Mouse (Mus musculus) thymus, adult 2 months (tissue): ENCODE measurements around the gene Pde10a.

Experiments
- CTCF ChIP-seq: fragments of 200-500 bp; IDR thresholded peaks from 2 replicates; pipeline ENCODE4 v1.5.1; 2012; ENCODE audit warnings: mild to moderate bottlenecking, control low read depth, low read length, moderate library complexity, borderline replicate concordance; ENCODE audit not compliant: control insufficient read depth, poor library complexity, insufficient read depth; ENCODE audit errors: extremely low read depth
- POLR2A ChIP-seq: fragments of 200-500 bp; IDR thresholded peaks from 2 replicates; pipeline ENCODE4 v1.6.1; 2012; ENCODE audit warnings: mild to moderate bottlenecking, low read length, control low read depth, moderate library complexity; ENCODE audit not compliant: control insufficient read depth, poor library complexity, insufficient read depth; ENCODE audit errors: extremely low read depth

GRCm38 (mm10) chr17:8774301-8774700, 249.1 kb downstream of the Pde10a start:
- TF ChIP-seq CTCF (no peak), POLR2A (no peak)
